Mouse (Mus musculus): ENCODE results near the gene AU022252.

GRCm38 (mm10) chr4:119263459-119263858, 30.9 kb upstream of the AU022252 start:
- TF ChIP-seq EP300 (IDR thresholded peaks at IDR 0.05; ENCODE audit: insufficient read depth, low read depth, low read length) (no peak), CTCF (IDR thresholded peaks at IDR 0.05) (no peak)

All from heart, adult 2 months (tissue).